Mouse (Mus musculus) midbrain, embryonic 14.5 days (tissue): ENCODE measurements around the gene Unc45a. TPM values are rescaled to one million over a fixed set of nuclear protein-coding genes. Genes with fewer than 3 reads are reported as not detected.

Source experiments
- ATAC-seq: fragments of 200-750 bp; cut with Nextera tagmentation; 2 replicates; pipeline ENCODE4 v1.8.0; 2017; ENCODE audit warnings: moderate number of reproducible peaks, moderate library complexity; ENCODE audit not compliant: low FRiP score, low TSS enrichment
- DNase-seq: peaks from one replicate; pipeline ENCODE4 v3.0.0-alpha.2; 2015
- H3K27ac ChIP-seq: fragments of 300-500 bp; sonication (generic); replicated peaks from 2 replicates; pipeline ENCODE4 v1.5.1; 2014; ENCODE audit warnings: mild to moderate bottlenecking, low read depth, low read length, moderate library complexity
- H3K27me3 ChIP-seq: fragments of 300-500 bp; sonication (generic); 2 replicates; pipeline ENCODE4 v1.6.1; 2014; ENCODE audit warnings: low read length, control low read depth, mixed read lengths; ENCODE audit not compliant: control insufficient read depth, insufficient read depth
- H3K36me3 ChIP-seq: fragments of 300-500 bp; sonication (generic); 2 replicates; pipeline ENCODE4 v1.6.1; 2014; ENCODE audit warnings: low read length, control low read depth; ENCODE audit not compliant: control insufficient read depth, insufficient read depth
- H3K4me1 ChIP-seq: fragments of 300-500 bp; sonication (generic); 2 replicates; pipeline ENCODE4 v1.6.1; 2014; ENCODE audit warnings: mild to moderate bottlenecking, antibody characterized with exemption, low read length, control low read depth; ENCODE audit not compliant: control insufficient read depth, insufficient read depth
- H3K4me2 ChIP-seq: fragments of 300-500 bp; sonication (generic); 2 replicates; pipeline ENCODE4 v1.6.1; 2014; ENCODE audit warnings: mild to moderate bottlenecking, low read length, moderate library complexity
- H3K4me3 ChIP-seq: fragments of 300-500 bp; sonication (generic); replicated peaks from 2 replicates; pipeline ENCODE4 v1.5.1; 2014; ENCODE audit warnings: low read depth, low read length
- H3K9ac ChIP-seq: fragments of 300-500 bp; sonication (generic); replicated peaks from 2 replicates; pipeline ENCODE4 v1.6.1; 2014; ENCODE audit warnings: mild to moderate bottlenecking, low read length, moderate library complexity
- H3K9me3 ChIP-seq: fragments of 300-500 bp; sonication (generic); 2 replicates; pipeline ENCODE4 v1.6.1; 2016; ENCODE audit warnings: low read length, control low read depth, mixed read lengths; ENCODE audit not compliant: control insufficient read depth
- WGBS: fragments of 180-500 bp; shearing (Covaris S2); extraction: QIAGEN DNeasy Blood & Tissue Kit; methylation state at CpG from one replicate; pipeline ENCODE4 v1.1.7; 2014; 5-methylcytosine and 5-hydroxymethylcytosine counted together
- polyA plus RNA-seq: library from polyadenylated mRNA; unstranded; fragments of >200 nt; fragmentation: Nextera tagmentation; extraction: Ambion mirVana; gene quantifications from 2 replicates; pipeline ENCODE4 v1.2.1, GENCODE M21; 2014

Unc45a gene
- polyA plus RNA-seq, 1 experiment from 2014 or later: 43.7 TPM

GRCm38 (mm10) chr7:80341793-80342192, 988 bp upstream of the Unc45a start:
- Histone ChIP-seq H3K27ac (no peak overlapping the region), H3K4me3 (no peak overlapping the region), H3K27me3 (no peaks in the 10 kb centered on the region), H3K9me3 (no peaks in the 10 kb centered on the region), H3K4me1 (peaks cover 35% of the 10 kb centered on the region), H3K9ac (no peak overlapping the region), H3K36me3 (peaks cover 5% of the 10 kb centered on the region), H3K4me2 (no peak overlapping the region)
- DNase-seq (peak; percentile 26), ATAC-seq (no peak)
- 63% methylated on average over 7 of the region's 7 CpGs for WGBS

GRCm38 (mm10) chr7:80339793-80340628, 794 bp downstream of the Unc45a start:
- Histone ChIP-seq H3K27me3 (no peaks in the 10 kb centered on the region), H3K4me3 (peak overlapping the region; percentile 58), H3K27ac (peak overlapping the region; percentile 91), H3K9me3 (no peaks in the 10 kb centered on the region), H3K36me3 (peaks cover 23% of the 10 kb centered on the region), H3K9ac (peak overlapping the region; percentile 78), H3K4me1 (peaks cover 35% of the 10 kb centered on the region), H3K4me2 (peak overlapping the region; percentile 88)
- WGBS: under 1% methylated on average over 45 of the region's 45 CpGs
- ATAC-seq: peak; percentile 95
- DNase-seq: peak; percentile 99

- ATAC-seq (no peak), DNase-seq (peak; percentile 62)
- 8% methylated on average over 17 of the region's 17 CpGs for WGBS
- Histone ChIP-seq H3K4me1 (peaks cover 35% of the 10 kb centered on the region), H3K27me3 (no peaks in the 10 kb centered on the region), H3K9ac (peak overlapping the region; percentile 78), H3K4me3 (peak overlapping the region; percentile 58), H3K9me3 (no peaks in the 10 kb centered on the region), H3K36me3 (peaks cover 29% of the 10 kb centered on the region), H3K27ac (peak overlapping the region; percentile 76), H3K4me2 (peak overlapping the region; percentile 88)
These were observed 1.4 kb downstream of the Unc45a start for GRCm38 (mm10) chr7:80339371-80339770.

- H3K36me3 ChIP-seq: peaks cover 54% of the 10 kb centered on the region
- no peaks in the 10 kb centered on the region for H3K27me3 ChIP-seq
- H3K9ac ChIP-seq: no peak overlapping the region
- WGBS: 92% methylated on average over 3 of the region's 3 CpGs
- no peak overlapping the region for H3K4me3 ChIP-seq
- no peak for DNase-seq
- H3K27ac ChIP-seq: no peak overlapping the region
- H3K4me2 ChIP-seq: 0 out of 2 replicates have a peak overlapping the region, but pooled peaks have one; percentile 9
- H3K9me3 ChIP-seq: no peaks in the 10 kb centered on the region
- peaks cover 21% of the 10 kb centered on the region for H3K4me1 ChIP-seq
- ATAC-seq: no peak
These were observed 3.9 kb downstream of the Unc45a start for GRCm38 (mm10) chr7:80336932-80337331.

- DNase-seq (no peak), ATAC-seq (no peak)
- Histone ChIP-seq H3K9ac (no peak overlapping the region), H3K4me1 (peaks cover 12% of the 10 kb centered on the region), H3K9me3 (no peaks in the 10 kb centered on the region), H3K4me2 (no peak overlapping the region), H3K4me3 (no peak overlapping the region), H3K27ac (no peak overlapping the region), H3K36me3 (peaks cover 74% of the 10 kb centered on the region), H3K27me3 (no peaks in the 10 kb centered on the region)
- WGBS: 95% methylated on average over 4 of the region's 4 CpGs
These were observed 6.0 kb downstream of the Unc45a start for GRCm38 (mm10) chr7:80334848-80335247.

- H3K4me2 ChIP-seq: no peak overlapping the region
- no peak for ATAC-seq
- WGBS: 98% methylated on average over 19 of the region's 19 CpGs
- no peaks in the 10 kb centered on the region for H3K9me3 ChIP-seq
- H3K36me3 ChIP-seq: peaks cover 100% of the 10 kb centered on the region
- no peaks in the 10 kb centered on the region for H3K4me1 ChIP-seq
- DNase-seq: no peak
- H3K9ac ChIP-seq: no peak overlapping the region
- no peak overlapping the region for H3K27ac ChIP-seq
- H3K4me3 ChIP-seq: no peak overlapping the region
- H3K27me3 ChIP-seq: no peaks in the 10 kb centered on the region
These were observed 9.4 kb downstream of the Unc45a start for GRCm38 (mm10) chr7:80331433-80331832.

GRCm38 (mm10) chr7:80330278-80330677, 10.5 kb downstream of the Unc45a start:
- Histone ChIP-seq H3K4me3 (no peak overlapping the region), H3K36me3 (peaks cover 100% of the 10 kb centered on the region), H3K4me1 (no peaks in the 10 kb centered on the region), H3K27ac (no peak overlapping the region), H3K4me2 (no peak overlapping the region), H3K27me3 (no peaks in the 10 kb centered on the region), H3K9me3 (no peaks in the 10 kb centered on the region), H3K9ac (no peak overlapping the region)
- ATAC-seq (no peak), DNase-seq (no peak)
- WGBS: 91% methylated on average over 8 of the region's 8 CpGs

- ATAC-seq (no peak), DNase-seq (no peak)
- Histone ChIP-seq H3K36me3 (peaks cover 61% of the 10 kb centered on the region), H3K4me2 (no peak overlapping the region), H3K9ac (no peak overlapping the region), H3K4me1 (peaks cover 9% of the 10 kb centered on the region), H3K27ac (no peak overlapping the region), H3K27me3 (no peaks in the 10 kb centered on the region), H3K9me3 (no peaks in the 10 kb centered on the region), H3K4me3 (no peak overlapping the region)
- 98% methylated on average over 19 of the region's 19 CpGs for WGBS
These were observed 14.7 kb downstream of the Unc45a start for GRCm38 (mm10) chr7:80326076-80326475.

- peaks cover 60% of the 10 kb centered on the region for H3K36me3 ChIP-seq
- no peaks in the 10 kb centered on the region for H3K27me3 ChIP-seq
- H3K27ac ChIP-seq: no peak overlapping the region
- no peak overlapping the region for H3K4me2 ChIP-seq
- no peak overlapping the region for H3K4me3 ChIP-seq
- DNase-seq (no peak), ATAC-seq (no peak)
- H3K4me1 ChIP-seq: peaks cover 9% of the 10 kb centered on the region
- H3K9ac ChIP-seq: no peak overlapping the region
- no peaks in the 10 kb centered on the region for H3K9me3 ChIP-seq
- WGBS: 94% methylated on average over 16 of the region's 16 CpGs
These were observed 15.4 kb downstream of the Unc45a start for GRCm38 (mm10) chr7:80325292-80325868.
